Mouse (Mus musculus): ENCODE results near the gene Gm10282.

Gm10282 gene

GRCm38 (mm10) chr8:72300654-72301400 lies 4.2 kb downstream of the Gm10282 start:
- no peak for DNase-seq (ENCODE audit: low read depth, low spot score)

GRCm38 (mm10) chr8:72298928-72299327 lies 6.1 kb downstream of the Gm10282 start:
- DNase-seq (ENCODE audit: low read depth, low spot score), result no peak

GRCm38 (mm10) chr8:72296561-72296960 lies 8.5 kb downstream of the Gm10282 start:
- DNase-seq (ENCODE audit: low read depth, low spot score), result no peak

- no peak for DNase-seq (ENCODE audit: low read depth, low spot score)
These were observed 9.4 kb downstream of the Gm10282 start for GRCm38 (mm10) chr8:72295679-72296078.

- DNase-seq (ENCODE audit: low read depth, low spot score), result no peak
These were observed 9.9 kb downstream of the Gm10282 start for GRCm38 (mm10) chr8:72295125-72295524.

- no peak for DNase-seq (ENCODE audit: low read depth, low spot score)
These were observed 11.8 kb downstream of the Gm10282 start for GRCm38 (mm10) chr8:72293309-72293708.

GRCm38 (mm10) chr8:72291104-72291503 lies 14.0 kb downstream of the Gm10282 start:
- no peak for DNase-seq (ENCODE audit: low read depth, low spot score)

- DNase-seq (ENCODE audit: low read depth, low spot score), result no peak
These were observed 16.0 kb downstream of the Gm10282 start for GRCm38 (mm10) chr8:72289051-72289450.

GRCm38 (mm10) chr8:72285285-72285684 lies 19.8 kb downstream of the Gm10282 start:
- no peak for DNase-seq (ENCODE audit: low read depth, low spot score)

- no peak for DNase-seq (ENCODE audit: low read depth, low spot score)
These were observed 23.4 kb downstream of the Gm10282 start for GRCm38 (mm10) chr8:72281634-72282033.

GRCm38 (mm10) chr8:72279151-72279550 lies 25.9 kb downstream of the Gm10282 start:
- DNase-seq (ENCODE audit: low read depth, low spot score), result no peak

- no peak for DNase-seq (ENCODE audit: low read depth, low spot score)
These were observed 27.8 kb downstream of the Gm10282 start for GRCm38 (mm10) chr8:72277244-72277643.

- no peak for DNase-seq (ENCODE audit: low read depth, low spot score)
These were observed 31.3 kb downstream of the Gm10282 start for GRCm38 (mm10) chr8:72273807-72274206.

GRCm38 (mm10) chr8:72273111-72273770 lies 31.8 kb downstream of the Gm10282 start:
- DNase-seq (ENCODE audit: low read depth, low spot score), result no peak

- peak; percentile 46 for DNase-seq (ENCODE audit: low read depth, low spot score)
These were observed 32.7 kb downstream of the Gm10282 start for GRCm38 (mm10) chr8:72272361-72272760.

- no peak for DNase-seq (ENCODE audit: low read depth, low spot score)
These were observed 33.4 kb downstream of the Gm10282 start for GRCm38 (mm10) chr8:72271691-72272090.

- DNase-seq (ENCODE audit: low read depth, low spot score), result no peak
These were observed 33.9 kb downstream of the Gm10282 start for GRCm38 (mm10) chr8:72271051-72271660.

GRCm38 (mm10) chr8:72270606-72271005 lies 34.5 kb downstream of the Gm10282 start:
- no peak for DNase-seq (ENCODE audit: low read depth, low spot score)

GRCm38 (mm10) chr8:72268356-72268755 lies 36.7 kb downstream of the Gm10282 start:
- DNase-seq (ENCODE audit: low read depth, low spot score), result no peak

GRCm38 (mm10) chr8:72267106-72267505 lies 38.0 kb downstream of the Gm10282 start:
- no peak for DNase-seq (ENCODE audit: low read depth, low spot score)

- DNase-seq (ENCODE audit: low read depth, low spot score), result no peak
These were observed 38.4 kb downstream of the Gm10282 start for GRCm38 (mm10) chr8:72266671-72267070.

GRCm38 (mm10) chr8:72265342-72265741 lies 39.7 kb downstream of the Gm10282 start:
- DNase-seq (ENCODE audit: low read depth, low spot score), result no peak

GRCm38 (mm10) chr8:72263451-72263850 lies 41.6 kb downstream of the Gm10282 start:
- DNase-seq (ENCODE audit: low read depth, low spot score), result no peak
